Comparison of ENCODE assay signal across 23 mouse cellular contexts in the genomic region with DNA sequence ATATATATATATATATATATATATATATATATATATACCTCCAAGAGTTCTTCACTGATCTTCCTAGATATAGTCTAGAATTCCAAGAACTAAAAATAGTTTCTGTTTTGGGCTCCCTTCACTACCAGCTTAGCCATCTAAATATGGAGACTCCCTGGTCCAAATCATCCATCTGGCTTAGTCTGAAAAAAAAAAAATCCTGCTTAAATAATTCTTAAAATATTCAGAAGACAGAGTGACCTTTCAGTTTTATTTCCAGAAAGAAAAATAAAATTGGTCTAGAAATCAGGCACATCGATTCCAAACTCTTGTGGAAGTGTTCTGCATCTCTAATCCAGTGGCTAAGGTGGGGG. TPM values are rescaled to one million over a fixed set of nuclear protein-coding genes. Genes with fewer than 3 reads are reported as not detected.
A peak's percentile ranks its signal among the peaks of the same experiment; 100 is the strongest.
DNase-seq lines count a peak whose midpoint lies in the region; ATAC-seq and TF ChIP-seq lines count a peak whose summit lies in the region.
"Had no signal": no experiment of that assay in that cellular context is flagged by ENCODE, and none has a peak within 500 bp of the region (broad histone marks: within the 10 kb centered on the region; RNA-seq: fewer than 3 reads in every experiment).

No protein-coding gene starts in this region.

- no peaks in the 10 kb centered on the region for H3K9me3 ChIP-seq in hindbrain, embryonic 11.5 days (ENCODE audit: control insufficient read depth, low read length)
- H3K9me3 ChIP-seq: embryonic facial prominence, embryonic 13.5 days; embryonic facial prominence, embryonic 15.5 days; forebrain, embryonic 10.5 days; forebrain, embryonic 12.5 days had no signal

- H3K27ac ChIP-seq in layer of hippocampus, adult 2 months = peak overlapping the region; percentile 53; the same call in 1 of the 2 replicates
- peak overlapping the region; percentile 88; the same call in 1 of the 2 replicates for H3K27ac ChIP-seq in cortical plate, adult 2 months (ENCODE audit: insufficient read depth, low read length)
- no peak overlapping the region for H3K27ac ChIP-seq in hindbrain, embryonic 11.5 days (ENCODE audit: low read depth, low read length)
- H3K27ac ChIP-seq: embryonic facial prominence, embryonic 13.5 days; embryonic facial prominence, embryonic 15.5 days; forebrain, embryonic 10.5 days; forebrain, embryonic 12.5 days had no signal

- DNase-seq in layer of hippocampus, adult 2 months (ENCODE audit: low spot score in 2 of 2) = no peak
- no peak for DNase-seq in layer of hippocampus, adult 8-10 months (ENCODE audit: low spot score in 2 of 2)
- DNase-seq in brain, adult 2 months (ENCODE audit: low read depth, low spot score) = peak; percentile 61
- DNase-seq in hindbrain, embryonic 11.5 days (ENCODE audit: low spot score) = no peak
- DNase-seq in thymus, postnatal 36 days = no peak
- DNase-seq: adrenal gland, adult 2 months; adrenal gland, postnatal 10 days; adrenal gland, postnatal 25 days; cerebellum, adult 11-12 months; cerebellum, adult 2 months; cerebellum, adult 9-10 months; cerebellum, postnatal 10 days; cerebellum, postnatal 25 days; embryo, embryonic 11 days; forebrain, postnatal 0 days had no signal

- H3K27me3 ChIP-seq in hindbrain, embryonic 11.5 days (ENCODE audit: control insufficient read depth, insufficient read depth, low read length) = no peaks in the 10 kb centered on the region
- H3K27me3 ChIP-seq: embryonic facial prominence, embryonic 13.5 days; embryonic facial prominence, embryonic 15.5 days; forebrain, embryonic 12.5 days had no signal

- no peak overlapping the region for H3K9ac ChIP-seq in hindbrain, embryonic 11.5 days (ENCODE audit: low read depth, low read length)
- H3K9ac ChIP-seq: embryonic facial prominence, embryonic 13.5 days; embryonic facial prominence, embryonic 15.5 days; forebrain, embryonic 12.5 days; forebrain, postnatal 0 days had no signal

- peaks cover 6% of the 10 kb centered on the region; the same call in 1 of the 2 replicates for H3K4me1 ChIP-seq in cortical plate, adult 2 months (ENCODE audit: control insufficient read depth, insufficient read depth, low read length)
- H3K4me1 ChIP-seq in hindbrain, embryonic 11.5 days (replicated peaks; ENCODE audit: control insufficient read depth, insufficient read depth, low read length) = no peaks in the 10 kb centered on the region
- H3K4me1 ChIP-seq: embryonic facial prominence, embryonic 13.5 days; embryonic facial prominence, embryonic 15.5 days; forebrain, embryonic 10.5 days had no signal

- no peak for ATAC-seq in hindbrain, embryonic 11.5 days (ENCODE audit: low FRiP score)
- ATAC-seq: forebrain, embryonic 14.5 days; forebrain, postnatal 0 days had no signal

- H3K4me2 ChIP-seq in hindbrain, embryonic 11.5 days (replicated peaks; ENCODE audit: low read depth, low read length) = no peak overlapping the region
- H3K4me2 ChIP-seq: embryonic facial prominence, embryonic 13.5 days; embryonic facial prominence, embryonic 15.5 days; forebrain, embryonic 12.5 days had no signal

- no peak for TF ChIP-seq CTCF in layer of hippocampus, adult 2 months (conservative IDR thresholded peaks at IDR 0.05)
- TF ChIP-seq CTCF in cortical plate, adult 2 months (IDR thresholded peaks at IDR 0.05; ENCODE audit: extremely low read depth, insufficient read depth, low read length) = no peak

- WGBS in hindbrain, embryonic 11.5 days = 89% methylated on average over 1 of the region's 1 CpGs

- no peak for TF ChIP-seq POLR2A in cortical plate, adult 2 months (IDR thresholded peaks at IDR 0.05; ENCODE audit: extremely low read depth, insufficient read depth, low read length)

- H3K4me3 ChIP-seq in layer of hippocampus, adult 2 months = no peak overlapping the region
- H3K4me3 ChIP-seq in cortical plate, adult 2 months (ENCODE audit: insufficient read depth, low read length) = no peak overlapping the region
- no peak overlapping the region for H3K4me3 ChIP-seq in hindbrain, embryonic 11.5 days (ENCODE audit: low read depth, low read length)
- H3K4me3 ChIP-seq: embryonic facial prominence, embryonic 13.5 days; embryonic facial prominence, embryonic 15.5 days; erythroblast, embryonic 14.5 days; forebrain, embryonic 10.5 days; forebrain, embryonic 12.5 days had no signal

- H3K36me3 ChIP-seq in hindbrain, embryonic 11.5 days (ENCODE audit: control insufficient read depth, insufficient read depth, low read length) = no peaks in the 10 kb centered on the region
- H3K36me3 ChIP-seq: embryonic facial prominence, embryonic 13.5 days; embryonic facial prominence, embryonic 15.5 days had no signal

RNA-seq across cellular contexts. Expression of gene Itgb8, which starts 28.6 kb away (rescaled TPM):
- 10 to 100 TPM; 32.3 to 32.5 TPM for total RNA-seq in layer of hippocampus, adult 2 months (2021)
- 10 to 100 TPM; 35.6 to 37.9 (median 36.5) TPM for total RNA-seq in layer of hippocampus, adult 8-10 months (2022)
- 12.3 and 12.9 TPM in 2 replicates for polyA plus RNA-seq in cortical plate, adult 2 months (2012; rRNA removed)
- polyA plus RNA-seq in hindbrain, embryonic 11.5 days (2014; fragmentation: Nextera tagmentation; extraction: Ambion mirVana) = 29.6 and 32.7 TPM in 2 replicates
- total RNA-seq: MEL had no signal
- polyA plus RNA-seq: erythroblast, embryonic 14.5 days had no signal
